Mouse (Mus musculus) liver, adult 2 months (tissue): ENCODE results near the gene Olfr204.

Experiments
- CTCF ChIP-seq: fragments of 200-500 bp; IDR thresholded peaks from 2 replicates; pipeline ENCODE4 v1.5.1; 2011; ENCODE audit warnings: low read depth, low read length, control low read depth
- POLR2A ChIP-seq: fragments of 200-500 bp; IDR thresholded peaks from 2 replicates; pipeline ENCODE4 v1.6.1; 2011; ENCODE audit warnings: low read length, control low read depth; ENCODE audit not compliant: insufficient read depth; ENCODE audit errors: extremely low read depth

- TF ChIP-seq POLR2A, result no peak
- TF ChIP-seq CTCF, result no peak
These were observed at the start of gene Olfr204 for GRCm38 (mm10) chr16:59318148-59318547.
